Mouse (Mus musculus) layer of hippocampus, adult 11-12 months (tissue): ENCODE data around the gene Colgalt2.
"Not testable (repeated sequence)": the region's sequence is repeated elsewhere in the genome, so short reads cannot be mapped to it uniquely, and the experiment has no call there.

Source experiments
- DNase-seq: peaks from one replicate; pipeline ENCODE4 v3.0.0; 2022; ENCODE audit warnings: low spot score

Colgalt2 gene

DNA sequence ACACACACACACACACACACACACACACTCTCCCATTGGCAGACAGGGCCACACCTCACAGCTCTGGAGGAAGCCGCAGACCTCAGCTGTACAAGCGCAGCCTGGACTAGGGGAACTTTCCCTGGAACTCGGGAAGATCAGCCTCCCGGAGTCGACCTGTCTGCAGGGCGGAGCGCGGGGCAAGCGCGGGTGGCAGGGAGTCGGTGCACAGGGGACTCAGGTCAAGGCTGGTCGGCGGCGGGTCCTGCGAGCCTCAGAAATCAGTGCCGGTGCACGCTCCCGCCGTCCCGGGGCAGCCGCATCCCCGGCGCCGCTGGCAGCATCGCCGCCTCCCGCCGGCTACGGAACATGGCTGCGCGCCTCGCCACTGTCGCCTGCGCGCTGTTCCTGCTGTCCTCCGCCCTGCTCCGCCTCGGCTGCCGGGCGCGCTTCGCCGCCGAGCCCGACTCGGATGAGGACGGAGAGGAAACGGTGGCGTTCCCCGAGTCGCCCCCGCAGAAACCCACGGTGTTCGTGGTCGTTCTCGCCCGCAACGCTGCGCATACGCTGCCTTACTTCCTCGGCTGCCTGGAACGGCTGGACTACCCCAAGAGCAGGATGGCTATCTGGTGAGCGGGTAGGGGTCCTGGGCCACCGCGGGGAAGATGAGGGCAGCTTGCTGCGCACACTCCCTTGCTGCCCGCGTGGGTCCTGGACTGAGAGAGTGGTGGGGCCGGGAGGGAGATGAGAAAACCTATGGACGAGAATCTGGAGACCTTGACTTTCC is at the start of gene Colgalt2:
Gene Colgalt2, plus strand, starts transcription at position 41 of the 766 bp plus-strand sequence.
- DNase-seq = peak; percentile 25

DNA sequence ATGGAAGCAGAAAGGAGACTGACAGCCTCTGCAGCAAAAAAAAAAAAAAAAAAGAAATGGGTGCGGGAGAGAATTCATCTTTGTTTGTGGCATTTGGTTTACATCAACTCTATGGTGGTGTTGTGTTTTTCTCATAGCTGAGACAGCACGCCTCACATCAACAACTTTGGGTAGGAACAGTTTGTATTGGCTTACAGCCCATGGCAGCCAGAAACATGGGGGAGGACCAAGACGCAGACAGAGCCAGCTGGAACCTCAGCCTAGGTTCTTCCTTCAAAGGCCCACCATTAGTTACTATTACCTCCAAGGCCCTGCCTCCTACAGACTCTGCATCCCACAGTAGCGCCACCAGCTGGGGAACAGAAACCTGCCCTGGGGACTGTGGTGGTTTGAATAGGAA is 42.9 kb upstream of the Colgalt2 start:
- no peak for DNase-seq

DNA sequence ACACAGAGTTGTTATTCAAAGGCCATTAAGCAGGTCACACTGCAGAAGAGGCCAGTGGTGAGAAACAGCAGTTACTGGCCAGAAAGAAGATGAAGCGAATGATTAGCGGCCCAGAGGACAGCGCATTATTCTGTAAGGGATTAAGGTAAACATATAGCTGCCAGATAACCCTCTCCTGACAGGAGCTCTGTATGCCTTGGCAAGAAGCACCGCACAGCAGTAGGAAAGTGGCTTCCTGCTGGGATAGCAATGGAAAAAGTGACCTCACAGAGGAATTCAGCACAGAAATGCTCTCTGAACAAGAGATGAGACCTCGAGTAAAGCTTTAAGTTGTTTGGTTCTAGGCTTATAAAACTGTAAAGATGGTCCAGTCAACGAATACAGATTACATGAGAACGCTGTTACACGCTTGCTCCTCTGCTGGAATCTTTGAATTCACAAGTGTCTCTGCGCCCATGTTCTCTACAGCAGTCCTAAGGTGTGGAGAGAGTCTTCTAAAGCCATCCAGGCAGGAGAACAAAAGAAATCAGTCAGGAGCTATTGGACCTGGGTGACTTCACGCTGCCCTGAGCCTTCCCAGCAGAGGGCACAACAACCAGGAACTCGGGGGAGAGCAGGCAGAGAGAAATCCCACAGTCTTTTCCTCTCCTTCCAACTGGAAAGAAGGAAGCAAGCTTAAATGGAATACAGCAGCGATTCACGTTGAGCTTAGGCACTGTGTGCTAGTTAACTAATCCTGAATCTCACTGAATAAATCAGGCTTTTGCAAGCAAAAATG is 31.1 kb upstream of the Colgalt2 start:
- DNase-seq = no peak

DNA sequence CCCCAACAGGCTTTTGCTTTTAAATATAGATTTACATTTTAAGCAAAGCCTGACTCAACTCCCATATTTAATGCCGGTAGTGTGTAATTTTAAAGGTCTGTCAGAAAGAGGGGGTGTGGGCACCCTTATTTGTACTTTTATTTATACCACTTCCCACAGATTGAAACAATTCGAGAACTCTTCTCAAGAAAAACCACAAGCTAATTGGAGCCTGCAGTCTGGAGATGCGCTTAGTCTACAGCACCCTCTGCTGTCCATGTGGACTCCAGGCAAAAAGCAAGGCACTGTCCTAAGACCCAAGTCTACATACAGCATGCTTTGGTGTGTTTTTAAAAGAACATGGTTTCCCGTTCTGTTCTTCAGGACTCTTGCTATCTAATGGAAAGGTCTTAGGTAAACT is 30.5 kb upstream of the Colgalt2 start:
- peak; percentile 71 for DNase-seq

DNA sequence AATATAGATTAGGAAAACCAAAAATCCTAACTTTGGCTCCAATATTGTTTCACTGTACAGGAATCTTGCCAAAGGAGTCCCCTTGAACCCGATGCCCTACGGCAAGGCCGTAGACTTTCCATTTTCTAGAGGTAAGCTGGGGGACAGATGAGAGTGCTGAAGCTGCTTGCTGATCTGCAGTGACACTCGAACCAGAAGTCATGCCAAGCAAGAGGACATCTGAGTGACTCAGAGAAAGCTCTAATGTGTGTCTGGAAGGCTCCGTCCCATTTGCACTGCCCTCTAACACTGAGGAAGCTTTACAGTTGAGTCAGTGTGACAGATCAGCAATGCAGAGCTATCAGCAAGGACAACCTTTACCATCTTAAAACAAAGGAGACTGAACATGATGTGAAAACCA is 21.3 kb upstream of the Colgalt2 start:
- DNase-seq = no peak

DNA sequence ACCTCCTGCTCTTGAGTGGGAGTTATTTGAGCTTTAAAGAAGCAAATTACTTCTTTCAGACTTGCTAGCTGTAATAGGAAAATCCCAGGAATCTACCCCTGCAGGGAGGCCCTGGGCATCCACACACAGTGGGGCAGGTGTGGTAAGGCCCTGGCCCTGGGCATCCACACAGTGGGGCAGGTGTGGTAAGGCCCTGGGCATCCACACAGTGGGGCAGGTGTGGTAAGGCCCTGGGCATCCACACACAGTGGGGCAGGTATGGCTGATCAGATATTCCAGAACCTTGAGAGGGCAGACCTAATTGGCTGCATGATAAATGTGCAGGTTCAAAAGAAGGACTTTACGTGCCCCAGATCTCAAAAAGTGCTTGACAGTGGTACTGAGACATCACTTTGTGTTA is 15.0 kb upstream of the Colgalt2 start:
- DNase-seq = no peak

DNA sequence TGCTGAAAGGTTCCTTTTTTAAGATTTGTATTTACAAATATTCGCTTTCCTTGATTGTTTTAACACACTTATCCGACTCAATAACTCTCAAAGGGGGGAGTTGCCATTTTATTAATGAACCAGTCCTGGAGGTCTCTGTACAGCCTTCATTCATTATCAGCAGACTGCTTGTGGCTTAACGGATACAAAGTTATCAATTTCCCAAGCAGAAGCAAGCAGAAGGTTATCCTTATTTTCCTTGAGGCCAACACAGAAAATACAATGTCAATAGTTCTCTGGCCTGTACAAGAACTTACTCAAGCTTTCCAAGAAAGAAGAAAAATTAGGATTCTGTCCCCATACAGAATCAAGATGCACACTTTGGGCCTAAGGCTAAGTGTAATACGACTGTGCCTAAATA is 13.9 kb upstream of the Colgalt2 start:
- DNase-seq = not testable (repeated sequence)

DNA sequence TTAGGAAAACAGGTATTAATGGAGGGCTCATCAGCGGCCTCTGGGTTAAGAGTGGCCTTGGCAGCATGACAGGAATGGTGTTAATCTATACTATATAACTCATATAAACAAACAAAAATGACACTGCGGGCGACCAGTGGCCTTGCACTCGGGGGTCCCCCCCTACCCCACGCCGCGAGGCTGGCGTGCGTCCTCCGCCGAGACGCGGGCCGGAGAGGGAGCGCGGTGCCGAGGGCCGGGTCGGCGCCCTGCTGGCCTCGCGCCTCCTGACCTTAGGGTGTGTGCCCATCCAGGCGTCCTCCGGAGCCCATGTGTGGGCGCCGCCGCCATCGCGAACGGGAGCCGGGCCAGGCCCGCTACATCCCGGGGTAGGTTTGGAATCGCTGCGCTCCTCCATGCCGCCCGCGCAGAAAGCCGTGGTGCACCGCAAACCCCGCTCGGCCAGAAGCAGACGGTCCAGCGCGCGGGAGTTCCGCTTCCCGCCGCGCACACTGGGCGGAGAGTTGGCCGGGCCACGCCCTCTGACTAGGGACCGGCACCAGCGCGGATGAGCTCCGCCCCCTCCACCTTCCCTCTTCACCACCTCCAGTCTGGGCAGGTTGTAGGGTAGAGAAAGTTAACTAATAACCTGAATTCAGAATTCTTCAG is 13.3 kb upstream of the Colgalt2 start, which contains the start of gene Tsen15:
Gene Tsen15, minus strand, starts transcription at position 501 of the 648 bp plus-strand sequence.
- DNase-seq = peak; percentile 83

DNA sequence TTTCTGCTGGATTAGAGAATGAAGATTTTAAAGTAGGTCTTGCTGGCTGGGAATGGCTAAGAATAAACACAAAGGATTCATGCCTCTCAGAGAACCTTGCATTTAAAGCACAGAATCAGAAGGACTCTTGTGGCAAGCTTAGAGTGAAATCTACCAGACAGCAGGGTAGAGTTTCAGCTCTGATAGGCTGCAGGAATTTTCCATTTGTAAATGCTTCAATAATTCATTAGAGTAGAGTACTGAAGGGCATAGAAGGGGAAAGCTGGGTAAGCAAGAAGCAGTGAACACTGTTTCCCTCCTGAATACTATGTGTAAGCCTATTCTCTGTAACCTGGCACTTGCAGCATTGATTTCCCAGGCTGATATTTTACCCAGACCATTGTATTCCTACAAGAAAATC is 10.4 kb upstream of the Colgalt2 start:
- DNase-seq = no peak

DNA sequence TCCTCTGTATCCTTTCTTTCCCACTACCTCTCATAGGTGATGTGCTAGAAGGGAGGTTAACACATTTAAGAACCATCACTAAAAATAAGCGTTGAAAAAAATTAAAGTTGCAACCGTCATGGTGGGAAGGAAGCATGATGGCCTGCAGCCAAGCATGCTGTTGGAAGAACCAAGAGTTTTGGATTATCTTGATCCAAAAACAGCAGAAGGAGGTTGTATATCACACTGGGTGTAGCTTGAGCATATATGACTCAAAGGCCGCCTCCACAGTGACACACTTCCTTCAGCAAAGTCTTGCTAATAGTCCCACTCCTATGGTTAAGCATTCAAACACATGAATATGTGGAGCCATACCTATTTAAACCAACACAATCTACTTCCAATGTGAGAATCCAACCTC is 5.5 kb upstream of the Colgalt2 start:
- DNase-seq = no peak

DNA sequence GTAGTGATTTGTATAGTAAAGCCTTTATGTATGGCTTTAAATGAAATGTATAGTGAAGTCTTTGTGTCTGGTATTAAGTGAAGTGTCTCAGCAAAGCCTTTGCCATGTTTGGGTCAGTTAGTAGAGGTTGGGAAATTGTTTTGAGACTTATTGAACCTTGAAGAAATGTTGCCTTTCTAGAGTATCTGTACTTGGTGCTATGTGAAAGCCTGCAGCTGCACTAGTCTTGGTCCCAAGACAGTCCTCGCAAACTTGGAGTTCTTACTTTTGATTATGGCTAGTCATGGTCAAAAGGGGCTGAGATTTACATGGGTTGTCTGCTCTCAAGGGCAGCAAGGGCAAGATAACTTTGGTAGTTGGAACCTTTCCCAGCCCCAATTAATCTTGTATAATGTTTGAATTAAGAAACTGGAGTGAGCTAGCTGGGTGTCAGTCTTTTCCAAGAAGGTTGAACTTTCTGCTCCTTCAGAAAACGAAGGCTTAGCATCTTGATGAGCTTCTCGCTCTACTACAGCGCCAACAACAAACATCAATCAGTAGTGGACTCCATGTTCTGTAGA is 4.6 kb upstream of the Colgalt2 start:
- DNase-seq = no peak

DNA sequence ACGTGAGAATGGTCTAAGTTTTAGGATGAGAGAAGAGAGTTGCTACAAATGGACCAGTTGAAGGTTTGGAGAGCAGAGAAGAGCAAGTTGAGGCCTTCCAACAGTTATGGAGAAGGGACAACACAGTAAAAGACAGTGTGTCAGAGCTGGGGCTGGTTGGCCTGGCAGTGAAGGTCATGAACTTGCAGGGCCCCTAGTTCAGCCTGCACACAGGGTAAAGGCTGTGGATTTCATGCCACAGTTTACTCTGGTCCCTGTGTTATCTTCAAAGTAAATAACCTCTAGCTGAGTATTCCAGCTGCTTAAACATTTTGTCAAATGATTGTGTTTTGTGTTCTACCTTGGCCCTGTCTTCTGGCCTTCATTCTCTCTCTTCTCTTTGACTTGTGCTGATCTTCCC is 922 bp upstream of the Colgalt2 start:
- no peak for DNase-seq

DNA sequence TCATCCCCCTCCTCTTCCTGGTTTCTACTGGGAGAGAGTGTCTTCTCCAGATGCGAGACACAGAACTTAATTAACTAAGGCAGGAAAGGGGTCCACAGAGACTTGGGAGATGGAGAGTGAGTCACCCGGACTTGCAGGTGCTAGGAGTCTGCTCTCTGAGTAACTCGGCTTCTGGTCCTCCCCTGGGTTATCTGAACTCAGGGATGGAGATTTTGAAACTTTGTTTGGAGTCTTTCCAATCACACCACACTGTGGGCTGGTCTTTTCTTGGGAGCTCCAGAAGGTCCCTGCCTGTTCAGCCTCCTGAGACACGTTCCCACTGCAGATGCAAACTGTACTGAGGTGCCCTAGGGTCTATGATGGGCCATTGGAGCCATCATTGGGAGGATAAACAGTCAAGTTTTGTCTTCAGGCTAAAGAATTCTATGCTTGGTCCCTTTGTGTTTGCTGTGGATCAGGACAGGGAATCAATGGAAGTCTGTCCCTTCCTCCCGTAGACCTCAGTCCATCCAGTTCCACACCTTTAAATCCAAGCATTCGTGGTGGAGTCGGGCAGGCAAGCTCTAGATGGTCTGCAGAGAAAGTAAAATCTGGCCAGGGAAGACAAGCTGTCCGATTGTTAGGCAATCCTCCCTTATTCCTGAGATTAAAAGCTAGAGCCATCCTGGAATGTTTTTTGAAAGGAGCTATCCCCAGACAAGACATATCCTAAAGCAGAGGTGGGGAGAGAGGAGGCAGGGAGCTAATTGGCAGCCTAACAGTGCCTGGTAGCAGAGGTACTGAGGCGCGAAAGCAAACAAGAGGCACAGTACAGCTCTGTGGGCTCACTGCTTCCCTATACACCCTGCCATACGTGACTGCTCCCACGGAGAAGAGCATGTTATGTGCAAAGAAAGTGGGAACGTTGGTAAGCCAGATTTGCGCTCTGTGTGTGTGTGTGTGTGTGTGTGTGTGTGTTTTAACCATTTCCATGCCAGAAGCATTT is 1.2 kb downstream of the Colgalt2 start:
- DNase-seq = no peak

DNA sequence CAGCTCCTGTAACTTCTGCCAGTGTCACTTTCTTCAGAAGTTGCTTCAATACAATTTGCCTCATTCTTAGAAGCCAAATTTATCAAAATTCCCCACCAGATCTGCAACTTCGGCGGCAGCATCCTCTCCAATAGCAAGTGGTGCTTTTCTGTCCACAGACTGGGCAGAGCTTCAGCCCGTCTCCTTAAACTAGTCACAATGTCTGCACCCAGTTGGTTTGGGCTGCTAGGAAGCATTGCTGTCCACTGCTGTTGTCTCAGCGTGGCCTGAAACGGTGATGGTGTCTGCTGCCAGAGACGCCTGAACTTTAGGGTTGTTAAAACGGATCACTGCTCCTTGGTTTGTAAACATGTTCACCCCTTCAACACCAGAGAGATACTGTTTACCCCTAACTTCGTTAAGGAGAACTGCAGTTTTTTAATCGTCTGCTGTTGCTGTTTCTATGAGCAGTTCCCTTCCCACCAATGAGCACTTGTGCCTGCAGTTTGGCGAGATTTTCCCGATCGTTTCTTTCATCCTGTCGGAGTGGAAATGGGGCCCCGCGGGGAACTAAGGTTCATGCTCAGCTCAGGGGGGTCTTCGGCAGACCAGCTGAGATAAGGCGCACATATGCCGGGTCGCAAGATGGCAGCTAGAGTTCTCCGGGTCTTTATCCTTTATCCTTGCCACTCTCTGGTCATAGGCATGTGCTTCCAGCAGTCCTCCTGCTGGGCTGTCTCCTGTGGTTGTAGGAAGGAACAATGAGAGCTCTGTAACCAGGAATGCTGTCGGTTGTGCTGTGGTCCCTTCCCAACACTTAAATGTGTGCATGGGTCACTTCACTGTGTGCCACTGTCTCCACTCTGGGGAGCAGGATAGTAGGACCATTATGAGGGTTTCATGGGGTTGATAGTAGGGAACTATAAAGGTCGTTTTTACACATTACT is 7.7 kb downstream of the Colgalt2 start:
- DNase-seq = no peak

DNA sequence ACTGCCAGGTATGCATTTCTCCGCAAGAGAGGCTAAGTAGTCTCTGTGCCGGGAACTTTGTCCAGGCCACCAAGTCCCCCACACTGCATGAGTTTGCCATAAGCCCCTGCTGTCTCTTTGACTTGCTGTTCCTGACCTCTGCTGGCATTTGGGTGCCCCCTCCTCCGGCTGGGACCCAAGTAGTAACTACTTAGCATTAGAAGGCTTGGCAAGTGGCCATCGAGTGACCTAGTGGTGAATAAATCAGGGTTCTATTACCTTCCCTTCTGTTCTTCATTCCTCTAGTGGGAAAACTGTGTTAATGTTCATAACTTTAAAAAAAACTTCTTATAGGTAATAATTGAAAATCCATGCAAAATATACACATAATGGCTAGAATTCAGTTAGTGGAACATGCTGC is 9.7 kb downstream of the Colgalt2 start:
- DNase-seq = no peak

DNA sequence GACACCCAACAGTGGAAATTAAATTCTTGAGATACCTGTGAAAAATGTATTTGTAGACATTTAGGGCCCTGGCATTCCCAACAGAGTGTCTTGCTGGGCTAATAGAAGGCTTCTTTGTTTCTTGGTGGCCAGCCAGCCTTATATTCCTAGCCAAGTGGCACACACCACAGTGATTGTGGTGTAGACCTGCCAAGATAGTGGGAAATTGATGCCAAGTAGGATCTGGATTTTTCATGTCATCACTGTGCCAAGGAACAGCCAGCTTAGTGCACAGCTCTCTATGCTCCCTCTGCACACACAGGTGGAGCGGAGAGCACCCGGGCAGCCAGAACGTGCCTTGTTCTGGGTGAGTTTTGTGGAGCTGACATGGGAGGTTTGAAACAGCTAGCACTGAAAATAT is 11.0 kb downstream of the Colgalt2 start:
- DNase-seq = peak; percentile 49

DNA sequence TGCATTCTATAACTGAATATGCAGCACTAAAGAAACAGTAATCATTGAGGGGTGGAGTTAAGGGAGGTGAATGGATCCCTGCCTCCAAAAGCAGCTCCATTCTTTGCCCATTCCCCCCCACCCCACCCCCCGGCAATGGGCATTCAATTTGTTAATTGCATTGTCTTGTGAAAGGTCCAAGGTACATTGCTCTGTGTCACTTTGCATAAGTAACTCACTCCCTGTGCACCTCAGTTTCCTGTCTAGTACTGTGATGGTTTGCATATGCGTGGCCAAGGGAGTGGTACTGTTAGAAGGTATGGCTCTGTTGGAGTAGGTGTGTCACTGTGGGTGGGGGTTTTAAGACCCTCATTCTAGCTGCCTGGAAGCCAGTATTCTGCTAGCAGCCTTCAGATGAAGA is 13.5 kb downstream of the Colgalt2 start:
- DNase-seq = no peak

DNA sequence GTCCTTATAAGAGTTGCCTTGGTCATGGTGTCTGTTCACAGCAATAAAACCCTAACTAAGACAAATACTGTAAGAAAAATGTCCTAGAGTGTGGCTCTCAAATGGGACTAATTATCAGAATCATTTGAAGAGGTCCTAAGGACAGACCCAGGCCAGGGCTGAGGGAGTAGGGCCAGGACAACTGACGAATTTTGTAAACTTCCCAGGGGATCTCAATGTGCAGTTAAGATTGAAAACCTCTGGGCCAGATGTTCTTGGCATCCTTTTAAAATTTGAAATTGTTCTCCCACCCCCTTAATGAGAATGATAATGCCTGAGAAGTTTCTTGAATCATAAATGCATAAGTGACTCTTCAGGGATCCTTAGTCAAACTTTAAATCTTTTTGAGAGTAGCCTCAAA is 14.3 kb downstream of the Colgalt2 start:
- DNase-seq = no peak

DNA sequence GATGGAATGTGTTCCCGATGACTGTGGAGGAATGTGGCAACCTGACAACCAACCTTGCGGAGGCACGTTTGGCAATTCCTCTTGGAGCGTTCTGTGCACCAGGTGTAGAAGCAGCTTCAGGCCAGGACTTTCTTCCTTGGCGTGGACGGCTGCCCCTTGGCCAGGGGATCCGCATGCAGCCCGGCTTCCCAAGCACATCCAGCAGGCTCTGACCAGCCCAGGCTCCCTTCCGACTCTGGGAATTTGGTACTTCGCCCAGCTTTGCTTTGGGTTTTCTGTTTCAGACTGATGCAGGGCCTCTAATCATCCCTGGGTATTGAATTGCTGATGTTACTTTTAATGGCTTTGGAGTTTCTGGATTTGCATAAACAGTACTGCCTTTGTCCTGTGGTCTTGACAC is 14.8 kb downstream of the Colgalt2 start:
- peak; percentile 34 for DNase-seq

DNA sequence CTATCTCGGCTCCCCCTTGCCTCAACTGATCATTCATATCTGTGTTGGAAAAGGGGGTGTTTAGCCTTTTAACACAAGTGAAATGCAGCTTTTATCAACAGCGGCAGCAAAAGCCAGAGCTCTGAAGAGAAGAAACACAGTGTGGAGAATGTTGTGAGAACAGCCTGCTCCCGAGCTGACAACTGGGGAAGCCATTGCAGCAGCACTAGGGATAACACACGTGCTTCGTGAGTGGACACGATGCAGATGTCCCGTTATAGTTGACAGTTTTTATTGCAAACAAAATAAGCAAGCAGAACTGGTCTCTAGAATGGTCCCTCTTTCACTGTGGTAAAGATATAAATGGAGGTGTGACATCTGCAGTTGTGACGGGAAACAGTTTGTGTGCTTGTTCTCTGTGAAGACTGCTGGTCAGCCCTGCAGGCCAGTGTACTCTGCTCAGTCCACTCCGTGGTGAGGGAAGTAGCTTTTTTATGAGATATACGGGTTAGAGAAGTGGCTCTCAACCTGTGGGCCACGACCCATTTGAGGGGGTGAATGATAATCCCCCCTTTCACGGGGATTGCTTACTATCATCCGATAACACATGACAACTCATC is 16.8 kb downstream of the Colgalt2 start:
- no peak for DNase-seq
